Mouse (Mus musculus) megakaryocyte, embryonic 14.5 days (primary cell): ENCODE results near the gene Stk10.

Source experiments
- FLI1 ChIP-seq: IDR thresholded peaks from 2 replicates; pipeline ENCODE4 v1.6.1; 2012; ENCODE audit warnings: low read length, inconsistent platforms, mixed read lengths
- GATA1 ChIP-seq: IDR thresholded peaks from 3 replicates; pipeline ENCODE4 v1.6.1; 2012; ENCODE audit warnings: mixed read lengths, low read length, inconsistent platforms, borderline replicate concordance

DNA sequence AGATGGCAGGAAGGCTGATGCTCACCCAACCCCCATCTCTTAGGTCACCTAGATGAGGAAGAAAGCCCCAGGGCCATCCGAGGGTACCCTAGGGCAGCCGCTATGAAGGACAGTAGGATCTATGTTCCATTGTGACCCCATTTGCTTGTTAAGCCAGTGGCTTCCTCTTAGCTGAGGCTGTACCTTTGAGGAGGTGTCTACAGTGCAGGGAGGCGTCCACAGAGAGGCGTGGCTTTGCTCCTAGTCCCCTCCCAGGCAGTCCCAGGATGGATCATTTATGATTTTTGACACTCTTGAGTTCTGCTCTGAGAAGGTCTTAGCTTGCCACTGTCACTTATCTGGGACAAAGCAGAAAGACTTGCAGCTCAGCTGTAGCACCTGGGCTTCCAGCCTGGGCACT, 5.7 kb downstream of the Stk10 start:
- TF ChIP-seq GATA1 (no peak), FLI1 (no peak)
